Mouse (Mus musculus): ENCODE data around the gene Smoc1. TPM values are rescaled to one million over a fixed set of nuclear protein-coding genes. Genes with fewer than 3 reads are reported as not detected.

Smoc1 gene
- polyA plus RNA-seq, 1 experiment, result 3.8 TPM

Other genes with a start within 250 kb of the Smoc1 start
- gene Susd6, start 236.3 kb upstream of the Smoc1 start, polyA plus RNA-seq (2012; rRNA removed), result 24.4 and 43.5 TPM in 2 replicates
- gene Srsf5, start 81.3 kb upstream of the Smoc1 start, polyA plus RNA-seq (2012; rRNA removed), result 164 and 292 TPM in 2 replicates
- not detected in 2 replicates for gene Slc10a1, start 58.1 kb upstream of the Smoc1 start, polyA plus RNA-seq (2012; rRNA removed)